Mouse (Mus musculus): ENCODE data around the gene Dus2. TPM values are rescaled to one million over a fixed set of nuclear protein-coding genes. Genes with fewer than 3 reads are reported as not detected.

Gene Dus2
- polyA plus RNA-seq (2012; rRNA removed) = 6.8 and 8.7 TPM in 2 replicates
- 9.8 and 10.5 TPM in 2 replicates for polyA plus RNA-seq (2014; fragmentation: Nextera tagmentation; extraction: Ambion mirVana)

GRCm38 (mm10) chr8:105990856-105991387 is at the start of gene Dus2:
Gene Dus2, plus strand, starts transcription at chr8:105991337.
- Histone ChIP-seq H3K9ac (replicated peaks) (no peak within 1 kb of the TSS; the same call in 1 of the 2 replicates), H3K27ac (no peak within 1 kb of the TSS), H3K9me3 (ENCODE audit: control insufficient read depth, low read length) (no peaks in the 10 kb centered on the region), H3K4me3 (ENCODE audit: insufficient read depth in 1 of 2, low read depth in 2 of 2, low read length in 2 of 2) (no peak within 1 kb of the TSS), H3K4me1 (replicated peaks; ENCODE audit: control insufficient read depth in 2 of 2, insufficient read depth in 2 of 2, low read length in 1 of 2) (peaks cover 0 to 3% of the 10 kb centered on the region in 2 experiments; a peak in 1 of 4 replicates), H3K36me3 (replicated peaks; ENCODE audit: control insufficient read depth, insufficient read depth, low read depth) (no peaks in the 10 kb centered on the region), H3K4me2 (ENCODE audit: low read depth) (no peak within 1 kb of the TSS), H3K27me3 (ENCODE audit: control insufficient read depth, insufficient read depth, low read length) (no peaks in the 10 kb centered on the region; the same call in 1 of the 2 replicates)
- DNase-seq (ENCODE audit: low read depth in 3 of 3, low spot score in 3 of 3) = peak; percentile 62 to 69 (median 68)
- TF ChIP-seq CTCF (IDR thresholded peaks at IDR 0.05; ENCODE audit: low read depth) (peak; percentile 96), EP300 (IDR thresholded peaks at IDR 0.05; ENCODE audit: low read depth) (no peak)
- ATAC-seq (ENCODE audit: insufficient read depth) = peak; percentile 66; the same call in 1 of the 2 replicates
- WGBS (ENCODE audit: insufficient replicate concordance) = 8% methylated on average over 15 of the region's 15 CpGs

- Histone ChIP-seq H3K4me1 (replicated peaks; ENCODE audit: control insufficient read depth in 2 of 2, insufficient read depth in 2 of 2, low read length in 1 of 2) (peaks cover 5 to 7% of the 10 kb centered on the region in 2 experiments), H3K27ac (no peak overlapping the region), H3K4me3 (ENCODE audit: insufficient read depth in 1 of 2, low read depth in 2 of 2, low read length in 2 of 2) (peak overlapping the region; percentile 41 to 52), H3K27me3 (ENCODE audit: control insufficient read depth, insufficient read depth, low read length) (no peaks in the 10 kb centered on the region), H3K36me3 (replicated peaks; ENCODE audit: control insufficient read depth, insufficient read depth, low read depth) (peaks cover 14% of the 10 kb centered on the region; the same call in 1 of the 2 replicates), H3K9me3 (ENCODE audit: control insufficient read depth, low read length) (no peaks in the 10 kb centered on the region), H3K9ac (replicated peaks) (no peak overlapping the region), H3K4me2 (ENCODE audit: low read depth) (peak overlapping the region; percentile 43)
- DNase-seq (ENCODE audit: low read depth in 3 of 3, low spot score in 3 of 3) (no peak), ATAC-seq (ENCODE audit: insufficient read depth) (no peak)
- 85% methylated on average over 11 of the region's 11 CpGs for WGBS (ENCODE audit: insufficient replicate concordance)
- TF ChIP-seq CTCF (IDR thresholded peaks at IDR 0.05; ENCODE audit: low read depth) = no peak
- TF ChIP-seq EP300 (IDR thresholded peaks at IDR 0.05; ENCODE audit: low read depth) = no peak
Measured at GRCm38 (mm10) chr8:105942026-105942425, 49.1 kb upstream of the Dus2 start.

- H3K27me3 ChIP-seq (ENCODE audit: control insufficient read depth, insufficient read depth, low read length) = no peaks in the 10 kb centered on the region
- peak overlapping the region; percentile 41 to 52 for H3K4me3 ChIP-seq (ENCODE audit: insufficient read depth in 1 of 2, low read depth in 2 of 2, low read length in 2 of 2)
- H3K36me3 ChIP-seq (replicated peaks; ENCODE audit: control insufficient read depth, insufficient read depth, low read depth) = peaks cover 17% of the 10 kb centered on the region; the same call in 1 of the 2 replicates
- no peak overlapping the region for H3K27ac ChIP-seq
- DNase-seq (ENCODE audit: low read depth in 3 of 3, low spot score in 3 of 3) = no peak
- H3K4me2 ChIP-seq (ENCODE audit: low read depth) = peak overlapping the region; percentile 48
- no peaks in the 10 kb centered on the region for H3K9me3 ChIP-seq (ENCODE audit: control insufficient read depth, low read length)
- ATAC-seq (ENCODE audit: insufficient read depth) = peak; percentile 34; the same call in 1 of the 2 replicates
- peaks cover 5 to 7% of the 10 kb centered on the region in 2 experiments for H3K4me1 ChIP-seq (replicated peaks; ENCODE audit: control insufficient read depth in 2 of 2, insufficient read depth in 2 of 2, low read length in 1 of 2)
- WGBS (ENCODE audit: insufficient replicate concordance) = 92% methylated on average over 5 of the region's 5 CpGs
- TF ChIP-seq EP300 (IDR thresholded peaks at IDR 0.05; ENCODE audit: low read depth) (no peak), CTCF (IDR thresholded peaks at IDR 0.05; ENCODE audit: low read depth) (no peak)
- H3K9ac ChIP-seq (replicated peaks) = no peak overlapping the region
Measured at GRCm38 (mm10) chr8:105942542-105942941, 48.6 kb upstream of the Dus2 start.

- Histone ChIP-seq H3K27ac (no peak within 1 kb of the TSS), H3K4me3 (ENCODE audit: insufficient read depth in 1 of 2, low read depth in 2 of 2, low read length in 2 of 2) (peak within 1 kb of the TSS; percentile 41 to 52), H3K27me3 (ENCODE audit: control insufficient read depth, insufficient read depth, low read length) (no peaks in the 10 kb centered on the region), H3K36me3 (replicated peaks; ENCODE audit: control insufficient read depth, insufficient read depth, low read depth) (peaks cover 20% of the 10 kb centered on the region; the same call in 1 of the 2 replicates), H3K4me2 (ENCODE audit: low read depth) (peak within 1 kb of the TSS; percentile 48), H3K9me3 (ENCODE audit: control insufficient read depth, low read length) (no peaks in the 10 kb centered on the region), H3K4me1 (replicated peaks; ENCODE audit: control insufficient read depth in 2 of 2, insufficient read depth in 2 of 2, low read length in 1 of 2) (peaks cover 2 to 4% of the 10 kb centered on the region in 2 experiments; a peak in 3 of 4 replicates), H3K9ac (replicated peaks) (no peak within 1 kb of the TSS)
- DNase-seq (ENCODE audit: low read depth in 3 of 3, low spot score in 3 of 3) (no peak), ATAC-seq (ENCODE audit: insufficient read depth) (peak; percentile 62)
- 59% methylated on average over 8 of the region's 8 CpGs for WGBS (ENCODE audit: insufficient replicate concordance)
- TF ChIP-seq CTCF (IDR thresholded peaks at IDR 0.05; ENCODE audit: low read depth) (no peak), EP300 (IDR thresholded peaks at IDR 0.05; ENCODE audit: low read depth) (no peak)
Measured at GRCm38 (mm10) chr8:105943321-105943739, 47.8 kb upstream of the Dus2 start, which contains the start of gene Lcat. Gene Lcat, minus strand, starts transcription at chr8:105943382.

GRCm38 (mm10) chr8:105949350-105949749 is 41.8 kb upstream of the Dus2 start:
- no peaks in the 10 kb centered on the region for H3K27me3 ChIP-seq (ENCODE audit: control insufficient read depth, insufficient read depth, low read length)
- H3K4me3 ChIP-seq (ENCODE audit: insufficient read depth in 1 of 2, low read depth in 2 of 2, low read length in 2 of 2) = no peak overlapping the region
- no peak overlapping the region for H3K4me2 ChIP-seq (ENCODE audit: low read depth)
- ATAC-seq (ENCODE audit: insufficient read depth) (no peak), DNase-seq (ENCODE audit: low read depth in 3 of 3, low spot score in 3 of 3) (no peak)
- no peak overlapping the region for H3K9ac ChIP-seq (replicated peaks)
- no peaks in the 10 kb centered on the region for H3K4me1 ChIP-seq (replicated peaks; ENCODE audit: control insufficient read depth in 2 of 2, insufficient read depth in 2 of 2, low read length in 1 of 2)
- H3K36me3 ChIP-seq (replicated peaks; ENCODE audit: control insufficient read depth, insufficient read depth, low read depth) = peaks cover 18% of the 10 kb centered on the region
- no peaks in the 10 kb centered on the region for H3K9me3 ChIP-seq (ENCODE audit: control insufficient read depth, low read length)
- WGBS (ENCODE audit: insufficient replicate concordance) = 80% methylated on average over 10 of the region's 10 CpGs
- no peak overlapping the region for H3K27ac ChIP-seq
- TF ChIP-seq CTCF (IDR thresholded peaks at IDR 0.05; ENCODE audit: low read depth) (no peak), EP300 (IDR thresholded peaks at IDR 0.05; ENCODE audit: low read depth) (no peak)

Measured in liver, embryonic 14.5 days (tissue).